Mouse (Mus musculus): Measurements from ENCODE around the gene Tgfbr3. TPM values are rescaled to one million over a fixed set of nuclear protein-coding genes. Genes with fewer than 3 reads are reported as not detected.

Gene Tgfbr3
- polyA plus RNA-seq, 1 experiment from 2014 or later = 4.3 TPM

- Histone ChIP-seq H3K4me2 (ENCODE audit: low read length) (no peak overlapping the region), H3K9me3 (replicated peaks; ENCODE audit: control insufficient read depth, low read length, poor library complexity, severe bottlenecking) (no peaks in the 10 kb centered on the region), H3K9ac (ENCODE audit: low read depth, low read length) (no peak overlapping the region), H3K27me3 (ENCODE audit: control insufficient read depth, insufficient read depth, low read depth, low read length) (no peaks in the 10 kb centered on the region), H3K4me3 (ENCODE audit: low read depth, low read length) (no peak overlapping the region), H3K4me1 (ENCODE audit: control insufficient read depth, insufficient read depth, low read length) (peaks cover 4% of the 10 kb centered on the region), H3K27ac (ENCODE audit: low read length) (no peak overlapping the region), H3K36me3 (ENCODE audit: control insufficient read depth, insufficient read depth, low read length) (no peaks in the 10 kb centered on the region)
- peak; percentile 51; the same call in 1 of the 2 replicates for ATAC-seq
- WGBS = 48% methylated on average over 11 of the region's 11 CpGs
These were observed 210.2 kb downstream of the Tgfbr3 start for GRCm38 (mm10) chr5:107079146-107079638.

GRCm38 (mm10) chr5:107078361-107078760 is 211.1 kb downstream of the Tgfbr3 start:
- no peaks in the 10 kb centered on the region for H3K27me3 ChIP-seq (ENCODE audit: control insufficient read depth, insufficient read depth, low read depth, low read length)
- no peaks in the 10 kb centered on the region for H3K36me3 ChIP-seq (ENCODE audit: control insufficient read depth, insufficient read depth, low read length)
- no peaks in the 10 kb centered on the region for H3K9me3 ChIP-seq (replicated peaks; ENCODE audit: control insufficient read depth, low read length, poor library complexity, severe bottlenecking)
- WGBS = 100% methylated on average over 3 of the region's 3 CpGs
- H3K4me1 ChIP-seq (ENCODE audit: control insufficient read depth, insufficient read depth, low read length) = peaks cover 4% of the 10 kb centered on the region
- H3K4me2 ChIP-seq (ENCODE audit: low read length) = no peak overlapping the region
- no peak overlapping the region for H3K27ac ChIP-seq (ENCODE audit: low read length)
- no peak for ATAC-seq
- no peak overlapping the region for H3K9ac ChIP-seq (ENCODE audit: low read depth, low read length)
- H3K4me3 ChIP-seq (ENCODE audit: low read depth, low read length) = no peak overlapping the region

GRCm38 (mm10) chr5:107077900-107078299 is 211.5 kb downstream of the Tgfbr3 start:
- WGBS = 92% methylated on average over 7 of the region's 7 CpGs
- no peak for ATAC-seq

GRCm38 (mm10) chr5:107074980-107075583 is 214.3 kb downstream of the Tgfbr3 start:
- no peak overlapping the region for H3K9ac ChIP-seq (ENCODE audit: low read depth, low read length)
- H3K27me3 ChIP-seq (ENCODE audit: control insufficient read depth, insufficient read depth, low read depth, low read length) = no peaks in the 10 kb centered on the region
- H3K4me1 ChIP-seq (ENCODE audit: control insufficient read depth, insufficient read depth, low read length) = peaks cover 4% of the 10 kb centered on the region
- no peak overlapping the region for H3K4me3 ChIP-seq (ENCODE audit: low read depth, low read length)
- 85% methylated on average over 13 of the region's 13 CpGs for WGBS
- no peaks in the 10 kb centered on the region for H3K9me3 ChIP-seq (replicated peaks; ENCODE audit: control insufficient read depth, low read length, poor library complexity, severe bottlenecking)
- ATAC-seq = no peak
- no peak overlapping the region for H3K4me2 ChIP-seq (ENCODE audit: low read length)
- H3K36me3 ChIP-seq (ENCODE audit: control insufficient read depth, insufficient read depth, low read length) = no peaks in the 10 kb centered on the region
- H3K27ac ChIP-seq (ENCODE audit: low read length) = no peak overlapping the region

More at GRCm38 (mm10) chr5:107077900-107078299, 211.5 kb downstream of the Tgfbr3 start:
- Histone ChIP-seq H3K4me3 (ENCODE audit: low read depth, low read length) (no peak overlapping the region), H3K4me1 (ENCODE audit: control insufficient read depth, insufficient read depth, low read length) (peaks cover 4% of the 10 kb centered on the region), H3K27ac (ENCODE audit: low read length) (no peak overlapping the region), H3K9me3 (replicated peaks; ENCODE audit: control insufficient read depth, low read length, poor library complexity, severe bottlenecking) (no peaks in the 10 kb centered on the region), H3K27me3 (ENCODE audit: control insufficient read depth, insufficient read depth, low read depth, low read length) (no peaks in the 10 kb centered on the region), H3K36me3 (ENCODE audit: control insufficient read depth, insufficient read depth, low read length) (no peaks in the 10 kb centered on the region), H3K4me2 (ENCODE audit: low read length) (no peak overlapping the region), H3K9ac (ENCODE audit: low read depth, low read length) (no peak overlapping the region)

- no peaks in the 10 kb centered on the region for H3K36me3 ChIP-seq (ENCODE audit: control insufficient read depth, insufficient read depth, low read length)
- H3K4me2 ChIP-seq (ENCODE audit: low read length) = no peak overlapping the region
- no peak overlapping the region for H3K4me3 ChIP-seq (ENCODE audit: low read depth, low read length)
- no peaks in the 10 kb centered on the region for H3K4me1 ChIP-seq (ENCODE audit: control insufficient read depth, insufficient read depth, low read length)
- H3K27me3 ChIP-seq (ENCODE audit: control insufficient read depth, insufficient read depth, low read depth, low read length) = no peaks in the 10 kb centered on the region
- WGBS = 30% methylated on average over 4 of the region's 4 CpGs
- ATAC-seq = no peak
- H3K27ac ChIP-seq (ENCODE audit: low read length) = no peak overlapping the region
- H3K9ac ChIP-seq (ENCODE audit: low read depth, low read length) = no peak overlapping the region
- no peaks in the 10 kb centered on the region for H3K9me3 ChIP-seq (replicated peaks; ENCODE audit: control insufficient read depth, low read length, poor library complexity, severe bottlenecking)
These were observed 215.1 kb downstream of the Tgfbr3 start for GRCm38 (mm10) chr5:107074350-107074749.

GRCm38 (mm10) chr5:107073536-107073935 is 215.9 kb downstream of the Tgfbr3 start:
- ATAC-seq = no peak
- WGBS = 44% methylated on average over 3 of the region's 3 CpGs
- no peaks in the 10 kb centered on the region for H3K27me3 ChIP-seq (ENCODE audit: control insufficient read depth, insufficient read depth, low read depth, low read length)
- H3K9ac ChIP-seq (ENCODE audit: low read depth, low read length) = no peak overlapping the region
- no peaks in the 10 kb centered on the region for H3K36me3 ChIP-seq (ENCODE audit: control insufficient read depth, insufficient read depth, low read length)
- no peak overlapping the region for H3K4me2 ChIP-seq (ENCODE audit: low read length)
- H3K27ac ChIP-seq (ENCODE audit: low read length) = no peak overlapping the region
- no peaks in the 10 kb centered on the region for H3K4me1 ChIP-seq (ENCODE audit: control insufficient read depth, insufficient read depth, low read length)
- H3K4me3 ChIP-seq (ENCODE audit: low read depth, low read length) = no peak overlapping the region
- no peaks in the 10 kb centered on the region for H3K9me3 ChIP-seq (replicated peaks; ENCODE audit: control insufficient read depth, low read length, poor library complexity, severe bottlenecking)

- H3K27me3 ChIP-seq (ENCODE audit: control insufficient read depth, insufficient read depth, low read depth, low read length) = no peaks in the 10 kb centered on the region
- H3K9me3 ChIP-seq (replicated peaks; ENCODE audit: control insufficient read depth, low read length, poor library complexity, severe bottlenecking) = no peaks in the 10 kb centered on the region
- 70% methylated on average over 5 of the region's 5 CpGs for WGBS
- no peak overlapping the region for H3K4me2 ChIP-seq (ENCODE audit: low read length)
- H3K27ac ChIP-seq (ENCODE audit: low read length) = no peak overlapping the region
- no peaks in the 10 kb centered on the region for H3K36me3 ChIP-seq (ENCODE audit: control insufficient read depth, insufficient read depth, low read length)
- ATAC-seq = peak; percentile 76; the same call in 1 of the 2 replicates
- H3K4me1 ChIP-seq (ENCODE audit: control insufficient read depth, insufficient read depth, low read length) = no peaks in the 10 kb centered on the region
- H3K9ac ChIP-seq (ENCODE audit: low read depth, low read length) = no peak overlapping the region
- H3K4me3 ChIP-seq (ENCODE audit: low read depth, low read length) = no peak overlapping the region
These were observed 221.3 kb downstream of the Tgfbr3 start for GRCm38 (mm10) chr5:107068146-107068545.

- no peaks in the 10 kb centered on the region for H3K9me3 ChIP-seq (replicated peaks; ENCODE audit: control insufficient read depth, low read length, poor library complexity, severe bottlenecking)
- ATAC-seq = no peak
- H3K4me3 ChIP-seq (ENCODE audit: low read depth, low read length) = no peak overlapping the region
- H3K4me1 ChIP-seq (ENCODE audit: control insufficient read depth, insufficient read depth, low read length) = no peaks in the 10 kb centered on the region
- 88% methylated on average over 7 of the region's 7 CpGs for WGBS
- H3K9ac ChIP-seq (ENCODE audit: low read depth, low read length) = no peak overlapping the region
- H3K36me3 ChIP-seq (ENCODE audit: control insufficient read depth, insufficient read depth, low read length) = no peaks in the 10 kb centered on the region
- H3K27me3 ChIP-seq (ENCODE audit: control insufficient read depth, insufficient read depth, low read depth, low read length) = no peaks in the 10 kb centered on the region
- no peak overlapping the region for H3K27ac ChIP-seq (ENCODE audit: low read length)
- H3K4me2 ChIP-seq (ENCODE audit: low read length) = no peak overlapping the region
These were observed 221.9 kb downstream of the Tgfbr3 start for GRCm38 (mm10) chr5:107067531-107067930.

GRCm38 (mm10) chr5:107064922-107065321 is 224.5 kb downstream of the Tgfbr3 start:
- Histone ChIP-seq H3K4me2 (ENCODE audit: low read length) (no peak overlapping the region), H3K4me3 (ENCODE audit: low read depth, low read length) (no peak overlapping the region), H3K9me3 (replicated peaks; ENCODE audit: control insufficient read depth, low read length, poor library complexity, severe bottlenecking) (no peaks in the 10 kb centered on the region), H3K9ac (ENCODE audit: low read depth, low read length) (no peak overlapping the region), H3K36me3 (ENCODE audit: control insufficient read depth, insufficient read depth, low read length) (no peaks in the 10 kb centered on the region), H3K27ac (ENCODE audit: low read length) (no peak overlapping the region), H3K4me1 (ENCODE audit: control insufficient read depth, insufficient read depth, low read length) (no peaks in the 10 kb centered on the region), H3K27me3 (ENCODE audit: control insufficient read depth, insufficient read depth, low read depth, low read length) (no peaks in the 10 kb centered on the region)
- ATAC-seq = no peak
- whole genome bisulfite sequencing = 55% methylated on average over 5 of the region's 5 CpGs

Data from midbrain, embryonic 16.5 days (tissue).